Mouse (Mus musculus) embryonic fibroblast, embryonic 13.5 days (primary cell): ENCODE data around the gene Psmg4.
A peak's percentile ranks its signal among the peaks of the same experiment; 100 is the strongest.

ENCODE experiments used
- CTCF ChIP-seq: IDR thresholded peaks from 2 replicates; pipeline ENCODE4 v1.5.1; 2011; ENCODE audit warnings: mild to moderate bottlenecking, control low read depth, low read length, moderate library complexity, borderline replicate concordance; ENCODE audit not compliant: insufficient read depth
- POLR2A ChIP-seq: IDR thresholded peaks from 2 replicates; pipeline ENCODE4 v1.6.1; 2011; ENCODE audit warnings: low read depth, mild to moderate bottlenecking, control low read depth, low read length, moderate library complexity

DNA sequence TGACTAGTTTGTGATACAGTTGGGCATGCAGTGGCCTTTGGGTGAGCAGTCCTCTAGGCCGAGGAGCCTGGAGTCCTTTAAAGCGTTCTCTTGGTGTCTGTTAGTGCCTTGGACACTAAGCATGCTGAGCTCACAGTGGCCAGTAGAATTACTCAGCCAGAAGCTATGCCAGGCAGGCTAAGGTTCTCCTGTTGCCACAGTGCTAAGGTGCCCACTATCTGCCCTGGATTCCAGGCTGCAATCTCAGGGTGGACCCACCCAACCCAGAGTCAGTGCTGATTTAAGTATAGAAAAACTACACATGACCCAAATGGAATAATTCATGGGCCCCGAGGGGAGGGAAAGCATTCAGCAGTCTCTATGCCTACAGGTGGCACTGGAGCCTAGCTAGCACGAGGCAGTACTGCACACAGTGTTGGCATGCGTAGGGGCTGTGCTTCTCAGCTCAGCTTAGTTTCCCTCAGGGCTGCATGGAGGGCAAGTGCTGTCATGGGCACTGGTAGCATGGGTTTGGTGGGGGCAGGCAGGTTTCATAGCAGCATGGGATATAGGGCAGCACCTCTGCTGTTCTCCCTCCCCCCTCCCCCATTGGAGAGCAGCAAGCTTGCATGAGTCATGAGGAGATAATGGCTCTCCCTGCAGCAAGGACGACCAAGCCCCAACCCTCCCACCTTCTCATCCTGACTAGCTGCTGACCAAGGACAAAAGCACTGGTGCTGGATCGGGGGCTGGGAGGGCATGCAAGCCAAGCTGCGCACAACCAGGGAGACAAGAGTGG is 29.8 kb downstream of the Psmg4 start:
- TF ChIP-seq CTCF (peak; percentile 52; the same call in 1 of the 2 replicates), POLR2A (no peak)
